Mouse (Mus musculus) thymus, adult 2 months (tissue): ENCODE results near the gene Ddx19a.

Source experiments
- CTCF ChIP-seq: fragments of 200-500 bp; IDR thresholded peaks from 2 replicates; pipeline ENCODE4 v1.5.1; 2012; ENCODE audit warnings: mild to moderate bottlenecking, control low read depth, low read length, moderate library complexity, borderline replicate concordance; ENCODE audit not compliant: control insufficient read depth, poor library complexity, insufficient read depth; ENCODE audit errors: extremely low read depth
- POLR2A ChIP-seq: fragments of 200-500 bp; IDR thresholded peaks from 2 replicates; pipeline ENCODE4 v1.6.1; 2012; ENCODE audit warnings: mild to moderate bottlenecking, low read length, control low read depth, moderate library complexity; ENCODE audit not compliant: control insufficient read depth, poor library complexity, insufficient read depth; ENCODE audit errors: extremely low read depth

- TF ChIP-seq CTCF, result no peak
- TF ChIP-seq POLR2A, result no peak
These were observed 39.0 kb upstream of the Ddx19a start for GRCm38 (mm10) chr8:111036591-111036990.
